Mouse (Mus musculus) testis, adult 2 months (tissue): ENCODE measurements around the gene Thsd7b.

ENCODE experiments used
- CTCF ChIP-seq: fragments of 200-500 bp; IDR thresholded peaks from 2 replicates; pipeline ENCODE4 v1.5.1; 2012; ENCODE audit warnings: low read depth, mild to moderate bottlenecking, inconsistent platforms, low read length, moderate library complexity; ENCODE audit not compliant: control insufficient read depth, insufficient read depth, insufficient replicate concordance
- POLR2A ChIP-seq: fragments of 200-500 bp; IDR thresholded peaks from 2 replicates; pipeline ENCODE4 v1.6.1; 2012; ENCODE audit warnings: low read depth, mild to moderate bottlenecking, inconsistent platforms, low read length, moderate library complexity; ENCODE audit not compliant: control insufficient read depth

GRCm38 (mm10) chr1:129558054-129558453, 285.0 kb downstream of the Thsd7b start:
- TF ChIP-seq CTCF (no peak), POLR2A (no peak)
